Mouse (Mus musculus): ENCODE data around the gene Prdm13.

DNA sequence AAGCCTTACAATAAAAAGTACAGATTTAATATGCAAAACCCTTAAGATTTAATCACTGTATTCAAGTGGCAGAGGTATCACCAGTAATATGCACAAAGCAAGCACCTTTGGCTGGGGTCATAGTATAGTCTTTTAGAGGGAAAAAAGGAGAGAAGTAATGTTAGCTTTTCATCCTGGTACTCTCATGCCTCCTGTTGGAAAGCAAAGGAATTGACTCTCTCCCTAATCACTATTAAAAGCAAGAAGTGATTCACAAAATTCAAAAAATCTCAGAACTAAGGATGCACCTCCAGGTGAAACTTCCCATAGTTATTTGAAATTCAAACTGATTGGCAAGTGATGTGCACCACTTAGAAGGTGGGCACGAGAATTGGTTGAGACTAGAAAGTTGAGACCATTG lies 19.3 kb upstream of the Prdm13 start:
- TF ChIP-seq POLR2A (IDR thresholded peaks at IDR 0.05; ENCODE audit: low read depth, low read length) (no peak), GABPA (IDR thresholded peaks at IDR 0.05; ENCODE audit: insufficient replicate concordance, low read depth, low read length) (no peak), HCFC1 (IDR thresholded peaks at IDR 0.05; ENCODE audit: low read depth, low read length) (no peak), MAZ (IDR thresholded peaks at IDR 0.05; ENCODE audit: low read depth, low read length) (no peak), RCOR1 (conservative IDR thresholded peaks at IDR 0.05; ENCODE audit: low read depth, low read length) (no peak), ZNF384 (IDR thresholded peaks at IDR 0.05; ENCODE audit: low read depth, low read length) (no peak), JUN (IDR thresholded peaks at IDR 0.05; ENCODE audit: insufficient read depth, low read depth, low read length) (no peak), MAFK (IDR thresholded peaks at IDR 0.05; ENCODE audit: insufficient replicate concordance, low read length) (no peak), CTCF (conservative IDR thresholded peaks at IDR 0.05 in 1 of 2, IDR thresholded peaks at IDR 0.05 in 1 of 2; ENCODE audit: low read depth in 2 of 2, low read length in 2 of 2) (peak; percentile 32 to 60; a peak in 2 of 4 replicates), E2F4 (IDR thresholded peaks at IDR 0.05; ENCODE audit: insufficient replicate concordance, low read depth, low read length) (no peak), MAX (IDR thresholded peaks at IDR 0.05; ENCODE audit: low read length) (no peak), NELFE (IDR thresholded peaks at IDR 0.05; ENCODE audit: low read depth, low read length) (no peak), EP300 (IDR thresholded peaks at IDR 0.05; ENCODE audit: low read length) (no peak), TBP (conservative IDR thresholded peaks at IDR 0.05; ENCODE audit: low read depth, low read length) (no peak)
